ENCODE assay signal across 17 mouse cellular contexts in the genomic region with DNA sequence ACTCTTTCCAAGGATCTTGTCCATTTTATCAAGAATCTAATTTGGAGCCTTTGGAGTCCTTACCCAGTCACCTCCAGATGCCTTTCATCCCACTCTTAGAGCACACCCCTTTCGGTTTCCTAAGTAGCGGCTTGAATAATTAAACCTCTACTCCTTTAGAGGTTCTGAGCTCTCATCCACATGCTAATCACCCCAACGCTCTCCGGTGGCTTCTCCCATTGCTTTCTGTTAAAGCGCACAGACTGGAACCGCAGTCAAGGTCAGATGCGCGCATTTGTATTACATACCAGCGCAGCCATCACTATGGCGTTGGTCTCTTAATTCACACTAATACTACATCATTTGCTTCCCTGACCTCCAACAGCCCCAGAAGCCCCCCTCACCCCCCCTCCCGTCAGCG. TPM values are rescaled to one million over a fixed set of nuclear protein-coding genes. Genes with fewer than 3 reads are reported as not detected.
A peak's percentile ranks its signal among the peaks of the same experiment; 100 is the strongest.
DNase-seq lines count a peak whose midpoint lies in the region; ATAC-seq lines count a peak whose summit lies in the region.
"Had no signal": no experiment of that assay in that cellular context is flagged by ENCODE, and none has a peak within 500 bp of the region (broad histone marks: within the 10 kb centered on the region; RNA-seq: fewer than 3 reads in every experiment).

No protein-coding gene starts in this region.

- H3K9ac ChIP-seq in heart, embryonic 12.5 days = no peak overlapping the region
- H3K9ac ChIP-seq in kidney, embryonic 16.5 days (replicated peaks; ENCODE audit: low read length) = no peak overlapping the region
- no peak overlapping the region for H3K9ac ChIP-seq in neural tube, embryonic 13.5 days
- H3K9ac ChIP-seq: limb, embryonic 15.5 days; liver, postnatal 0 days had no signal

- no peak for ATAC-seq in heart, embryonic 12.5 days (ENCODE audit: insufficient number of reproducible peaks, low FRiP score)
- ATAC-seq in kidney, embryonic 16.5 days (ENCODE audit: low FRiP score, low TSS enrichment) = no peak
- ATAC-seq in neural tube, embryonic 13.5 days (ENCODE audit: low read depth) = no peak
- ATAC-seq: liver, postnatal 0 days had no signal

- intact Hi-C loops in heart, postnatal 25 days (cut with DNase I) = no loop called here
- intact Hi-C loops in gastrocnemius, postnatal 14 days (cut with DNase I; ENCODE audit: low total_unique reads) = no loop called here

- no peak overlapping the region for H3K4me3 ChIP-seq in heart, embryonic 12.5 days
- no peak overlapping the region for H3K4me3 ChIP-seq in kidney, embryonic 16.5 days (ENCODE audit: low read length)
- H3K4me3 ChIP-seq in neural tube, embryonic 13.5 days = no peak overlapping the region
- H3K4me3 ChIP-seq: limb, embryonic 15.5 days had no signal

- H3K4me2 ChIP-seq in heart, embryonic 12.5 days = 0 out of 2 replicates have a peak overlapping the region, but pooled peaks have one; percentile 27
- H3K4me2 ChIP-seq in kidney, embryonic 16.5 days (replicated peaks; ENCODE audit: low read depth, low read length) = 0 out of 2 replicates have a peak overlapping the region, but pooled peaks have one; percentile 4
- peak overlapping the region; percentile 11; the same call in 1 of the 2 replicates for H3K4me2 ChIP-seq in neural tube, embryonic 13.5 days
- H3K4me2 ChIP-seq: limb, embryonic 15.5 days had no signal

- H3K27me3 ChIP-seq in heart, embryonic 12.5 days (replicated peaks) = peaks cover 24% of the 10 kb centered on the region
- H3K27me3 ChIP-seq in kidney, embryonic 16.5 days (ENCODE audit: insufficient read depth, low read length) = peaks cover 14% of the 10 kb centered on the region
- H3K27me3 ChIP-seq in neural tube, embryonic 13.5 days = peaks cover 22% of the 10 kb centered on the region

- no peaks in the 10 kb centered on the region for H3K36me3 ChIP-seq in heart, embryonic 12.5 days
- no peaks in the 10 kb centered on the region for H3K36me3 ChIP-seq in kidney, embryonic 16.5 days (ENCODE audit: insufficient read depth, low read length)
- no peaks in the 10 kb centered on the region for H3K36me3 ChIP-seq in neural tube, embryonic 13.5 days
- H3K36me3 ChIP-seq: limb, embryonic 15.5 days had no signal

- H3K4me1 ChIP-seq in heart, embryonic 12.5 days (replicated peaks) = no peaks in the 10 kb centered on the region
- H3K4me1 ChIP-seq in kidney, embryonic 16.5 days (ENCODE audit: insufficient read depth, low read length) = no peaks in the 10 kb centered on the region
- peaks cover 7% of the 10 kb centered on the region for H3K4me1 ChIP-seq in neural tube, embryonic 13.5 days (replicated peaks)
- H3K4me1 ChIP-seq: limb, embryonic 15.5 days had no signal

- H3K9me3 ChIP-seq in heart, embryonic 12.5 days (replicated peaks) = no peaks in the 10 kb centered on the region
- H3K9me3 ChIP-seq in kidney, embryonic 16.5 days (ENCODE audit: low read length) = no peaks in the 10 kb centered on the region
- no peaks in the 10 kb centered on the region for H3K9me3 ChIP-seq in neural tube, embryonic 13.5 days
- H3K9me3 ChIP-seq: limb, embryonic 15.5 days had no signal

- 25% methylated on average over 10 of the region's 12 CpGs for WGBS in heart, embryonic 12.5 days
- 7% methylated on average over 12 of the region's 12 CpGs for WGBS in kidney, embryonic 16.5 days
- WGBS in neural tube, embryonic 13.5 days = 5% methylated on average over 12 of the region's 12 CpGs

- no peak for DNase-seq in heart, postnatal 25 days (ENCODE audit: low spot score)
- no peak for DNase-seq in kidney, adult 8-10 months
- peak; percentile 90 for DNase-seq in ZHBTc4 (ENCODE audit: low read depth, low spot score)
- DNase-seq in gastrocnemius, postnatal 14 days = no peak
- no peak for DNase-seq in ovary, postnatal 14 days (ENCODE audit: low spot score)
- DNase-seq: cerebellum, adult 9-11 months; gastrocnemius, postnatal 25 days; kidney, adult 18-20 months; liver, postnatal 0 days; lung, postnatal 14 days; right cerebral cortex, postnatal 14 days had no signal

- H3K27ac ChIP-seq in heart, embryonic 12.5 days (ENCODE audit: poor library complexity, severe bottlenecking) = no peak overlapping the region
- no peak overlapping the region for H3K27ac ChIP-seq in kidney, embryonic 16.5 days (ENCODE audit: low read length)
- no peak overlapping the region for H3K27ac ChIP-seq in neural tube, embryonic 13.5 days (replicated peaks)
- H3K27ac ChIP-seq: limb, embryonic 15.5 days; stomach, postnatal 0 days had no signal

RNA-seq across cellular contexts. Expression of a gene that starts 55.7 kb away (rescaled TPM):
- 32.6 and 35.7 TPM in 2 replicates for polyA plus RNA-seq in heart, embryonic 12.5 days (2016; fragmentation: Nextera tagmentation; extraction: Ambion mirVana)
- 100 to 1,000 TPM; 220 to 242 TPM for total RNA-seq in heart, postnatal 25 days (2021)
- 24.5 and 24.9 TPM in 2 replicates for polyA plus RNA-seq in kidney, embryonic 16.5 days (2015; fragmentation: Nextera tagmentation; extraction: Ambion mirVana)
- polyA plus RNA-seq in neural tube, embryonic 13.5 days (2015; fragmentation: Nextera tagmentation; extraction: Ambion mirVana) = 36.9 and 39.3 TPM in 2 replicates
- 1 to 10 TPM; 5.2 to 6.2 TPM for total RNA-seq in gastrocnemius, postnatal 14 days (2021)
- total RNA-seq: megakaryocyte-erythroid progenitor cell, adult 5-6 weeks had no signal
